31 mouse cellular contexts compared by ENCODE assay signal in the genomic region with DNA sequence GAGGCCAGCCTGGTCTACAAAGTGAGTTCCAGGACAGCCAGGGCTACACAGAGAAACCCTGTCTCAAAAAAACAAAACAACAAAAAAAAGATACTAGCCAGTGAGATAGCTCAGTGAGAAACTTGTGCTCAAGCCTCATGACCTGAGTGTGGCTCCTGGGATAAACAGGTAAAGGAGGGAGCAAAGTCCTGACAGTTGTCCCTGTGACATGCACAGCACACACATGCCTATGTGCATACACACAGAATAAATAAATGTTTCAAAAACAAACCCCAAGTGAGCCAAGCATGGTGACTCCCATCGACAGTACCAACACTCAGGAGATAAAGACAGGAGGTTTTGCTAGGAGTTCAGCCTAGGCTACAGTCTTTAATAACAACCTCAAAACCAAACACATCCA. TPM values are rescaled to one million over a fixed set of nuclear protein-coding genes. Genes with fewer than 3 reads are reported as not detected.
"Had no signal": no experiment of that assay in that cellular context is flagged by ENCODE, and none has a peak within 500 bp of the region (broad histone marks: within the 10 kb centered on the region; RNA-seq: fewer than 3 reads in every experiment).

No protein-coding gene starts in this region.

- ATAC-seq: lung, postnatal 0 days; midbrain, embryonic 13.5 days; midbrain, embryonic 15.5 days; midbrain, embryonic 16.5 days had no signal

- H3K4me2 ChIP-seq: limb, embryonic 12.5 days; limb, embryonic 13.5 days; limb, embryonic 15.5 days; liver, embryonic 11.5 days; liver, embryonic 13.5 days; liver, embryonic 15.5 days; lung, embryonic 14.5 days; lung, embryonic 15.5 days; midbrain, embryonic 11.5 days; midbrain, embryonic 12.5 days; midbrain, embryonic 13.5 days; midbrain, embryonic 15.5 days; neural tube, embryonic 12.5 days had no signal

- H3K9me3 ChIP-seq: limb, embryonic 10.5 days; limb, embryonic 12.5 days; limb, embryonic 13.5 days; limb, embryonic 15.5 days; liver, embryonic 13.5 days; liver, embryonic 15.5 days; lung, embryonic 15.5 days; megakaryocyte, embryonic 14.5 days; midbrain, embryonic 10.5 days; midbrain, embryonic 12.5 days; midbrain, embryonic 13.5 days; midbrain, embryonic 15.5 days; neural tube, embryonic 12.5 days had no signal

- H3K27me3 ChIP-seq: limb, embryonic 12.5 days; limb, embryonic 13.5 days; limb, embryonic 15.5 days; liver, embryonic 13.5 days; liver, embryonic 15.5 days; lung, embryonic 15.5 days; megakaryocyte, embryonic 14.5 days; midbrain, embryonic 12.5 days; midbrain, embryonic 13.5 days; midbrain, embryonic 15.5 days; neural tube, embryonic 12.5 days had no signal

- H3K4me3 ChIP-seq: left cerebral cortex, adult 2 months; limb, embryonic 10.5 days; limb, embryonic 12.5 days; limb, embryonic 13.5 days; limb, embryonic 15.5 days; liver, embryonic 13.5 days; liver, embryonic 15.5 days; lung, embryonic 15.5 days; megakaryocyte, embryonic 14.5 days; midbrain, embryonic 10.5 days; midbrain, embryonic 12.5 days; midbrain, embryonic 13.5 days; midbrain, embryonic 15.5 days; myocyte; neural tube, embryonic 12.5 days had no signal

- H3K27ac ChIP-seq: left cerebral cortex, adult 2 months; limb, embryonic 10.5 days; limb, embryonic 12.5 days; limb, embryonic 13.5 days; limb, embryonic 15.5 days; liver, embryonic 13.5 days; liver, embryonic 14.5 days; liver, embryonic 15.5 days; lung, embryonic 15.5 days; macrophage; midbrain, embryonic 10.5 days; midbrain, embryonic 12.5 days; midbrain, embryonic 13.5 days; midbrain, embryonic 15.5 days; neural tube, embryonic 12.5 days had no signal

- H3K4me1 ChIP-seq: limb, embryonic 10.5 days; limb, embryonic 12.5 days; limb, embryonic 13.5 days; limb, embryonic 15.5 days; liver, embryonic 13.5 days; liver, embryonic 15.5 days; lung, embryonic 15.5 days; midbrain, embryonic 10.5 days; midbrain, embryonic 12.5 days; midbrain, embryonic 15.5 days; neural tube, embryonic 12.5 days had no signal

- DNase-seq: left cerebral cortex, postnatal 4 days; liver; liver, embryonic 13.5 days; lung, adult 18-20 months; lung, adult 2 months; lung, embryonic 14.5 days; lung, postnatal 10 days; lung, postnatal 14 days; lung, postnatal 36 days; lung, postnatal 4 days; midbrain, embryonic 14.5 days had no signal

- H3K9ac ChIP-seq: limb, embryonic 12.5 days; limb, embryonic 13.5 days; limb, embryonic 15.5 days; liver, embryonic 13.5 days; liver, embryonic 14.5 days; liver, embryonic 15.5 days; lung, embryonic 14.5 days; lung, embryonic 15.5 days; midbrain, embryonic 12.5 days; midbrain, embryonic 13.5 days; midbrain, embryonic 15.5 days; neural tube, embryonic 12.5 days had no signal

RNA-seq across cellular contexts. Expression of a gene that starts 59.5 kb away (rescaled TPM):
- polyA plus RNA-seq: limb, embryonic 10.5 days; midbrain, embryonic 11.5 days; myocyte had no signal
